Mouse (Mus musculus): Measurements from ENCODE around the gene Map3k5.

DNA sequence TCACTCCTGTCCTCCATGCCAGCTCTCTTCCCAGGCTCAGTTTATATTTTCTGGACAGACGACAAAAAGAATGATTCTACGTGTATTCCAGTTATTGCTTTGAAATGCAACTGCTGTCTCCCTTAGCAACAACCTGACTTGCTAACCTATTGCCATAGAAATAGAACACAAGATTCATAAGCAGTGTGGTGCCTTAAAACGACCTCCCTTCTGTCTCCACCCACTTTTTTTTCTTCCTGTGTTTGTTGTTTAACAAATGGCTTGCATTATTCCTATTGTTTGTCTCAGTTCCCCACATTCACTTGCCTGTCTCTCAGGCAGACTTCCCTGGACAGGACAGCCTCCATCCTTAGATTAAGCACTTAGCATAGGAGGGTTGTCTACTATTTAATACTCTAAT is 154.8 kb downstream of the Map3k5 start:
- TF ChIP-seq CTCF (conservative IDR thresholded peaks at IDR 0.05; ENCODE audit: low read length) (no peak), NANOG (IDR thresholded peaks at IDR 0.05; ENCODE audit: borderline replicate concordance, low read length) (no peak)
